Mouse (Mus musculus) embryonic facial prominence, embryonic 13.5 days (tissue): ENCODE measurements around the gene Plpp4. TPM values are rescaled to one million over a fixed set of nuclear protein-coding genes. Genes with fewer than 3 reads are reported as not detected.

Experiments used
- ATAC-seq: fragments of 200-750 bp; cut with Nextera tagmentation; 2 replicates; pipeline ENCODE4 v1.8.0; 2017; ENCODE audit warnings: low read depth; ENCODE audit not compliant: insufficient number of reproducible peaks, insufficient read depth, low FRiP score, low TSS enrichment
- H3K27ac ChIP-seq: fragments of 300-500 bp; sonication (generic); 2 replicates; pipeline ENCODE4 v1.5.1; 2015; ENCODE audit warnings: moderate library complexity, mild to moderate bottlenecking, inconsistent platforms
- H3K27me3 ChIP-seq: fragments of 300-500 bp; sonication (generic); 2 replicates; pipeline ENCODE4 v1.6.1; 2015; ENCODE audit warnings: mild to moderate bottlenecking, inconsistent platforms
- H3K36me3 ChIP-seq: fragments of 300-500 bp; sonication (generic); 2 replicates; pipeline ENCODE4 v1.6.1; 2015; ENCODE audit warnings: mild to moderate bottlenecking, inconsistent platforms
- H3K4me1 ChIP-seq: fragments of 300-500 bp; sonication (generic); 2 replicates; pipeline ENCODE4 v1.6.1; 2015; ENCODE audit warnings: inconsistent platforms
- H3K4me2 ChIP-seq: fragments of 300-500 bp; sonication (generic); 2 replicates; pipeline ENCODE4 v1.6.1; 2015; ENCODE audit warnings: moderate library complexity, mild to moderate bottlenecking, inconsistent platforms
- H3K4me3 ChIP-seq: fragments of 300-500 bp; sonication (generic); 2 replicates; pipeline ENCODE4 v1.5.1; 2015; ENCODE audit warnings: mild to moderate bottlenecking, inconsistent platforms
- H3K9ac ChIP-seq: fragments of 300-500 bp; sonication (generic); 2 replicates; pipeline ENCODE4 v1.6.1; 2015; ENCODE audit warnings: mild to moderate bottlenecking, inconsistent platforms
- H3K9me3 ChIP-seq: fragments of 300-500 bp; sonication (generic); 2 replicates; pipeline ENCODE4 v1.6.1; 2016; ENCODE audit warnings: inconsistent platforms
- WGBS: fragments of 180-500 bp; shearing (Covaris S2); methylation state at CpG from one replicate; pipeline ENCODE4 v1.1.7; 2015; ENCODE audit warnings: mixed read lengths; 5-methylcytosine and 5-hydroxymethylcytosine counted together
- polyA plus RNA-seq: library from polyadenylated mRNA; unstranded; fragments of >200 nt; fragmentation: Nextera tagmentation; extraction: Ambion mirVana; gene quantifications from 2 replicates; pipeline ENCODE4 v1.2.1, GENCODE M21; 2015

The Plpp4 gene
- polyA plus RNA-seq, 1 experiment from 2014 or later: 0.55 TPM

GRCm38 (mm10) chr7:129303356-129303755 is 46.5 kb downstream of the Plpp4 start:
- Histone ChIP-seq H3K36me3 (no peaks in the 10 kb centered on the region), H3K4me1 (peaks cover 6% of the 10 kb centered on the region; the same call in 1 of the 2 replicates), H3K4me3 (no peak overlapping the region), H3K27me3 (no peaks in the 10 kb centered on the region), H3K27ac (no peak overlapping the region), H3K4me2 (no peak overlapping the region), H3K9me3 (no peaks in the 10 kb centered on the region), H3K9ac (no peak overlapping the region)
- no peak for ATAC-seq
- WGBS: 64% methylated on average over 4 of the region's 4 CpGs

GRCm38 (mm10) chr7:129307042-129307825 is 50.4 kb downstream of the Plpp4 start:
- H3K36me3 ChIP-seq: no peaks in the 10 kb centered on the region
- ATAC-seq: no peak
- no peaks in the 10 kb centered on the region for H3K9me3 ChIP-seq
- no peak overlapping the region for H3K4me3 ChIP-seq
- no peak overlapping the region for H3K9ac ChIP-seq
- peaks cover 6% of the 10 kb centered on the region; the same call in 1 of the 2 replicates for H3K4me1 ChIP-seq
- 24% methylated on average over 13 of the region's 13 CpGs for WGBS
- H3K27me3 ChIP-seq: no peaks in the 10 kb centered on the region
- H3K4me2 ChIP-seq: no peak overlapping the region
- H3K27ac ChIP-seq: no peak overlapping the region

GRCm38 (mm10) chr7:129308661-129309060 is 51.8 kb downstream of the Plpp4 start:
- no peak overlapping the region for H3K4me3 ChIP-seq
- H3K36me3 ChIP-seq: no peaks in the 10 kb centered on the region
- H3K27ac ChIP-seq: no peak overlapping the region
- H3K4me2 ChIP-seq: no peak overlapping the region
- H3K4me1 ChIP-seq: peaks cover 6% of the 10 kb centered on the region; the same call in 1 of the 2 replicates
- no peak for ATAC-seq
- H3K9ac ChIP-seq: no peak overlapping the region
- H3K27me3 ChIP-seq: no peaks in the 10 kb centered on the region
- H3K9me3 ChIP-seq: no peaks in the 10 kb centered on the region
- 52% methylated on average over 6 of the region's 6 CpGs for WGBS

GRCm38 (mm10) chr7:129312521-129312920 is 55.7 kb downstream of the Plpp4 start:
- Histone ChIP-seq H3K4me3 (no peak overlapping the region), H3K9me3 (no peaks in the 10 kb centered on the region), H3K36me3 (no peaks in the 10 kb centered on the region), H3K9ac (no peak overlapping the region), H3K4me1 (peaks cover 1% of the 10 kb centered on the region; the same call in 1 of the 2 replicates), H3K27ac (no peak overlapping the region), H3K4me2 (no peak overlapping the region), H3K27me3 (no peaks in the 10 kb centered on the region)
- 61% methylated on average over 6 of the region's 6 CpGs for WGBS
- ATAC-seq: no peak

- H3K4me2 ChIP-seq: no peak overlapping the region
- 77% methylated on average over 2 of the region's 2 CpGs for WGBS
- no peak for ATAC-seq
- no peaks in the 10 kb centered on the region for H3K9me3 ChIP-seq
- no peaks in the 10 kb centered on the region for H3K4me1 ChIP-seq
- no peak overlapping the region for H3K4me3 ChIP-seq
- no peaks in the 10 kb centered on the region for H3K36me3 ChIP-seq
- H3K27ac ChIP-seq: no peak overlapping the region
- no peaks in the 10 kb centered on the region for H3K27me3 ChIP-seq
- no peak overlapping the region for H3K9ac ChIP-seq
Measured at GRCm38 (mm10) chr7:129313969-129314368, 57.1 kb downstream of the Plpp4 start.

- ATAC-seq: no peak
- Histone ChIP-seq H3K27me3 (no peaks in the 10 kb centered on the region), H3K27ac (no peak overlapping the region), H3K9ac (no peak overlapping the region), H3K4me3 (no peak overlapping the region), H3K9me3 (no peaks in the 10 kb centered on the region), H3K4me2 (no peak overlapping the region), H3K36me3 (no peaks in the 10 kb centered on the region), H3K4me1 (no peaks in the 10 kb centered on the region)
- WGBS: 89% methylated on average over 3 of the region's 3 CpGs
Measured at GRCm38 (mm10) chr7:129340096-129340495, 83.3 kb downstream of the Plpp4 start.

- H3K36me3 ChIP-seq: no peaks in the 10 kb centered on the region
- H3K4me2 ChIP-seq: no peak overlapping the region
- H3K27ac ChIP-seq: no peak overlapping the region
- ATAC-seq: no peak
- H3K9ac ChIP-seq: no peak overlapping the region
- no peak overlapping the region for H3K4me3 ChIP-seq
- WGBS: 89% methylated on average over 2 of the region's 2 CpGs
- no peaks in the 10 kb centered on the region for H3K4me1 ChIP-seq
- H3K9me3 ChIP-seq: no peaks in the 10 kb centered on the region
- H3K27me3 ChIP-seq: no peaks in the 10 kb centered on the region
Measured at GRCm38 (mm10) chr7:129355561-129355960, 98.7 kb downstream of the Plpp4 start.

- ATAC-seq: no peak
- no peak overlapping the region for H3K9ac ChIP-seq
- 71% methylated on average over 1 of the region's 1 CpGs for WGBS
- no peak overlapping the region for H3K27ac ChIP-seq
- no peak overlapping the region for H3K4me3 ChIP-seq
- no peaks in the 10 kb centered on the region for H3K9me3 ChIP-seq
- no peaks in the 10 kb centered on the region for H3K27me3 ChIP-seq
- no peaks in the 10 kb centered on the region for H3K36me3 ChIP-seq
- no peaks in the 10 kb centered on the region for H3K4me1 ChIP-seq
- no peak overlapping the region for H3K4me2 ChIP-seq
Measured at GRCm38 (mm10) chr7:129375306-129375705, 118.5 kb downstream of the Plpp4 start.

GRCm38 (mm10) chr7:129385149-129385548 is 128.3 kb downstream of the Plpp4 start:
- H3K4me3 ChIP-seq: no peak overlapping the region
- 61% methylated on average over 3 of the region's 3 CpGs for WGBS
- no peak for ATAC-seq

GRCm38 (mm10) chr7:129392835-129393489 is 136.1 kb downstream of the Plpp4 start:
- H3K4me3 ChIP-seq: no peak overlapping the region

More at GRCm38 (mm10) chr7:129385149-129385548, 128.3 kb downstream of the Plpp4 start:
- Histone ChIP-seq H3K4me1 (no peaks in the 10 kb centered on the region), H3K36me3 (no peaks in the 10 kb centered on the region), H3K27ac (no peak overlapping the region), H3K9me3 (no peaks in the 10 kb centered on the region), H3K4me2 (no peak overlapping the region), H3K27me3 (no peaks in the 10 kb centered on the region), H3K9ac (no peak overlapping the region)

GRCm38 (mm10) chr7:129396561-129396960 is 139.7 kb downstream of the Plpp4 start:
- no peaks in the 10 kb centered on the region for H3K4me1 ChIP-seq
- 85% methylated on average over 5 of the region's 5 CpGs for WGBS
- no peak overlapping the region for H3K9ac ChIP-seq
- H3K4me3 ChIP-seq: no peak overlapping the region
- no peak overlapping the region for H3K27ac ChIP-seq
- no peaks in the 10 kb centered on the region for H3K27me3 ChIP-seq
- H3K9me3 ChIP-seq: no peaks in the 10 kb centered on the region
- no peaks in the 10 kb centered on the region for H3K36me3 ChIP-seq
- no peak overlapping the region for H3K4me2 ChIP-seq
- ATAC-seq: no peak

More at GRCm38 (mm10) chr7:129392835-129393489, 136.1 kb downstream of the Plpp4 start:
- Histone ChIP-seq H3K9me3 (no peaks in the 10 kb centered on the region), H3K27me3 (no peaks in the 10 kb centered on the region), H3K36me3 (no peaks in the 10 kb centered on the region), H3K4me2 (no peak overlapping the region), H3K9ac (no peak overlapping the region), H3K27ac (no peak overlapping the region), H3K4me1 (no peaks in the 10 kb centered on the region)
- WGBS: 70% methylated on average over 11 of the region's 11 CpGs
- ATAC-seq: no peak

- no peaks in the 10 kb centered on the region for H3K4me1 ChIP-seq
- H3K36me3 ChIP-seq: no peaks in the 10 kb centered on the region
- WGBS: 81% methylated on average over 7 of the region's 7 CpGs
- H3K27ac ChIP-seq: no peak overlapping the region
- H3K4me2 ChIP-seq: no peak overlapping the region
- no peak for ATAC-seq
- no peak overlapping the region for H3K9ac ChIP-seq
- H3K4me3 ChIP-seq: no peak overlapping the region
- no peaks in the 10 kb centered on the region for H3K27me3 ChIP-seq
- no peaks in the 10 kb centered on the region for H3K9me3 ChIP-seq
Measured at GRCm38 (mm10) chr7:129399071-129399470, 142.2 kb downstream of the Plpp4 start.
